In genomic region chr14:115467960-115468359, GRCm38 (mm10) we compare ENCODE assay signal across 10 mouse cellular contexts.
DNase-seq lines count a peak whose midpoint lies in the region; ATAC-seq lines count a peak whose summit lies in the region.
"Had no signal": no experiment of that assay in that cellular context is flagged by ENCODE, and none has a peak within 500 bp of the region (broad histone marks: within the 10 kb centered on the region; RNA-seq: fewer than 3 reads in every experiment).

No protein-coding gene starts in this region.

- no peak overlapping the region for H3K4me2 ChIP-seq in hindbrain, embryonic 13.5 days
- no peak overlapping the region for H3K4me2 ChIP-seq in embryonic facial prominence, embryonic 14.5 days (ENCODE audit: low read depth, low read length)

- no peak overlapping the region for H3K4me3 ChIP-seq in hindbrain, embryonic 13.5 days
- H3K4me3 ChIP-seq in hindbrain, embryonic 10.5 days = no peak overlapping the region
- H3K4me3 ChIP-seq in embryonic facial prominence, embryonic 14.5 days (ENCODE audit: low read depth, low read length) = no peak overlapping the region

- H3K9me3 ChIP-seq in hindbrain, embryonic 13.5 days = no peaks in the 10 kb centered on the region
- H3K9me3 ChIP-seq in hindbrain, embryonic 10.5 days = no peaks in the 10 kb centered on the region
- no peaks in the 10 kb centered on the region for H3K9me3 ChIP-seq in embryonic facial prominence, embryonic 14.5 days (ENCODE audit: control insufficient read depth, low read length)

- 52% methylated on average over 5 of the region's 5 CpGs for WGBS in hindbrain, embryonic 13.5 days
- 68% methylated on average over 5 of the region's 5 CpGs for WGBS in hindbrain, embryonic 10.5 days
- 63% methylated on average over 5 of the region's 5 CpGs for WGBS in embryonic facial prominence, embryonic 14.5 days

- no peaks in the 10 kb centered on the region for H3K4me1 ChIP-seq in hindbrain, embryonic 13.5 days (replicated peaks)
- H3K4me1 ChIP-seq in hindbrain, embryonic 10.5 days (replicated peaks) = no peaks in the 10 kb centered on the region
- no peaks in the 10 kb centered on the region for H3K4me1 ChIP-seq in embryonic facial prominence, embryonic 14.5 days (ENCODE audit: control insufficient read depth, insufficient read depth, low read length)

- no peaks in the 10 kb centered on the region for H3K27me3 ChIP-seq in hindbrain, embryonic 13.5 days
- no peaks in the 10 kb centered on the region for H3K27me3 ChIP-seq in hindbrain, embryonic 10.5 days (ENCODE audit: insufficient read depth, poor library complexity, severe bottlenecking)
- H3K27me3 ChIP-seq in embryonic facial prominence, embryonic 14.5 days (replicated peaks; ENCODE audit: control insufficient read depth, insufficient read depth, low read length) = no peaks in the 10 kb centered on the region

- no peak for DNase-seq in hindbrain, embryonic 10.5 days (ENCODE audit: low spot score)
- DNase-seq in right cerebral cortex, postnatal 14 days = peak; percentile 7
- DNase-seq in right cerebral cortex, postnatal 25 days = no peak
- DNase-seq in embryonic facial prominence, embryonic 14.5 days (ENCODE audit: low spot score) = peak; percentile 45
- DNase-seq in thymus, postnatal 14 days = peak; percentile 3
- no peak for DNase-seq in urinary bladder, postnatal 14 days (ENCODE audit: low spot score)
- no peak for DNase-seq in ovary, postnatal 10 days (ENCODE audit: low spot score)
- DNase-seq: heart, postnatal 14 days; layer of hippocampus, postnatal 36 days had no signal

- H3K9ac ChIP-seq in hindbrain, embryonic 13.5 days = no peak overlapping the region
- no peak overlapping the region for H3K9ac ChIP-seq in embryonic facial prominence, embryonic 14.5 days (ENCODE audit: low read depth, low read length)

- no peak overlapping the region for H3K27ac ChIP-seq in hindbrain, embryonic 13.5 days
- H3K27ac ChIP-seq in hindbrain, embryonic 10.5 days = no peak overlapping the region
- no peak overlapping the region for H3K27ac ChIP-seq in embryonic facial prominence, embryonic 14.5 days (replicated peaks; ENCODE audit: low read depth, low read length)

- no peaks in the 10 kb centered on the region for H3K36me3 ChIP-seq in hindbrain, embryonic 13.5 days
- H3K36me3 ChIP-seq in hindbrain, embryonic 10.5 days = no peaks in the 10 kb centered on the region
- no peaks in the 10 kb centered on the region for H3K36me3 ChIP-seq in embryonic facial prominence, embryonic 14.5 days (ENCODE audit: control insufficient read depth, insufficient read depth, low read length)

- ATAC-seq in hindbrain, embryonic 13.5 days (ENCODE audit: low FRiP score) = 0 out of 2 replicates have a peak, but pooled peaks have one; percentile 39
- no peak for ATAC-seq in embryonic facial prominence, embryonic 14.5 days (ENCODE audit: low read depth)

Comparison
In these comparisons a context has a peak if more than half of its experiments do, and no peak if none do; other contexts are left out.
1. DNase-seq: peak in right cerebral cortex, postnatal 14 days (single experiment), embryonic facial prominence, embryonic 14.5 days (single experiment) and thymus, postnatal 14 days (single experiment); none in hindbrain, embryonic 10.5 days (single experiment), right cerebral cortex, postnatal 25 days (single experiment), urinary bladder, postnatal 14 days (single experiment) and ovary, postnatal 10 days (single experiment).